Mouse (Mus musculus): Measurements from ENCODE around the gene Cradd. TPM values are rescaled to one million over a fixed set of nuclear protein-coding genes. Genes with fewer than 3 reads are reported as not detected.
A peak's percentile ranks its signal among the peaks of the same experiment; 100 is the strongest.

Gene Cradd
- polyA plus RNA-seq, 1 experiment: 4.0 TPM

GRCm38 (mm10) chr10:95164949-95165348 is 159.0 kb downstream of the Cradd start:
- H3K36me3 ChIP-seq (ENCODE audit: control insufficient read depth, insufficient read depth, low read length): no peaks in the 10 kb centered on the region
- no peaks in the 10 kb centered on the region for H3K27me3 ChIP-seq (ENCODE audit: control insufficient read depth, insufficient read depth, low read length)
- no peak overlapping the region for H3K4me3 ChIP-seq (ENCODE audit: control insufficient read depth, low read depth, low read length)
- TF ChIP-seq POLR2A (IDR thresholded peaks at IDR 0.05; ENCODE audit: control insufficient read depth, low read depth, low read length) (no peak), CTCF (IDR thresholded peaks at IDR 0.05; ENCODE audit: control insufficient read depth, insufficient read depth, insufficient replicate concordance, low read depth, low read length) (no peak)
- no peak overlapping the region for H3K27ac ChIP-seq (ENCODE audit: control insufficient read depth, insufficient read depth, low read depth, low read length)
- no peaks in the 10 kb centered on the region for H3K4me1 ChIP-seq (ENCODE audit: control insufficient read depth, insufficient read depth, low read length)

- TF ChIP-seq CTCF (IDR thresholded peaks at IDR 0.05; ENCODE audit: control insufficient read depth, insufficient read depth, insufficient replicate concordance, low read depth, low read length) (no peak), POLR2A (IDR thresholded peaks at IDR 0.05; ENCODE audit: control insufficient read depth, low read depth, low read length) (no peak)
- H3K27me3 ChIP-seq (ENCODE audit: control insufficient read depth, insufficient read depth, low read length): no peaks in the 10 kb centered on the region
- no peak overlapping the region for H3K27ac ChIP-seq (ENCODE audit: control insufficient read depth, insufficient read depth, low read depth, low read length)
Observed at GRCm38 (mm10) chr10:95162691-95163374, 161.1 kb downstream of the Cradd start.

GRCm38 (mm10) chr10:95159675-95160256 is 164.2 kb downstream of the Cradd start:
- Histone ChIP-seq H3K36me3 (ENCODE audit: control insufficient read depth, insufficient read depth, low read length) (no peaks in the 10 kb centered on the region), H3K27me3 (ENCODE audit: control insufficient read depth, insufficient read depth, low read length) (no peaks in the 10 kb centered on the region), H3K4me1 (ENCODE audit: control insufficient read depth, insufficient read depth, low read length) (no peaks in the 10 kb centered on the region), H3K4me3 (ENCODE audit: control insufficient read depth, low read depth, low read length) (no peak overlapping the region), H3K27ac (ENCODE audit: control insufficient read depth, insufficient read depth, low read depth, low read length) (no peak overlapping the region)
- TF ChIP-seq POLR2A (IDR thresholded peaks at IDR 0.05; ENCODE audit: control insufficient read depth, low read depth, low read length): no peak
- TF ChIP-seq CTCF (IDR thresholded peaks at IDR 0.05; ENCODE audit: control insufficient read depth, insufficient read depth, insufficient replicate concordance, low read depth, low read length): no peak

More at GRCm38 (mm10) chr10:95162691-95163374, 161.1 kb downstream of the Cradd start:
- Histone ChIP-seq H3K4me3 (ENCODE audit: control insufficient read depth, low read depth, low read length) (no peak overlapping the region), H3K4me1 (ENCODE audit: control insufficient read depth, insufficient read depth, low read length) (no peaks in the 10 kb centered on the region), H3K36me3 (ENCODE audit: control insufficient read depth, insufficient read depth, low read length) (no peaks in the 10 kb centered on the region)

GRCm38 (mm10) chr10:95156410-95156809 is 167.5 kb downstream of the Cradd start:
- no peaks in the 10 kb centered on the region for H3K36me3 ChIP-seq (ENCODE audit: control insufficient read depth, insufficient read depth, low read length)

DNA sequence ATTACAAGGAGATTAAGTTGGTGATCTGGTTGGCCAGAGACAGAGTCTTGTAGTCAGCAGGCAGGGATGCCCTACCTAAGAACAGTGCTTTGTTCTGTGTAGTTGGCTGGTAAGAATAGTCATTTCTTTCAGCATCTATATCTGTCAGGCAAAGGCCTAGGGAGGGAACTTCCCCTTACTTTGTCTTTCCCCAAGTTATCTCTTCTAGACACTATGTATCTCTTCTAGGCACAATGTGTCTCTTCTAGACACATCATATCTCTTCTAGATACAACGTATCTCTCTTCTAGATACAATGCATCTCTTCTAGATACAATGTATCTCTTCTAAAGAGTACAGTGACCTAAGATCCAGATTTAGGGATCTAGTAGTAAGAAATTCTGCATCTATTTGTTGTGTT is 169.3 kb downstream of the Cradd start:
- no peaks in the 10 kb centered on the region for H3K36me3 ChIP-seq (ENCODE audit: control insufficient read depth, insufficient read depth, low read length)
- H3K27me3 ChIP-seq (ENCODE audit: control insufficient read depth, insufficient read depth, low read length): no peaks in the 10 kb centered on the region
- H3K4me1 ChIP-seq (ENCODE audit: control insufficient read depth, insufficient read depth, low read length): no peaks in the 10 kb centered on the region
- H3K27ac ChIP-seq (ENCODE audit: control insufficient read depth, insufficient read depth, low read depth, low read length): no peak overlapping the region
- TF ChIP-seq POLR2A (IDR thresholded peaks at IDR 0.05; ENCODE audit: control insufficient read depth, low read depth, low read length) (no peak), CTCF (IDR thresholded peaks at IDR 0.05; ENCODE audit: control insufficient read depth, insufficient read depth, insufficient replicate concordance, low read depth, low read length) (no peak)
- no peak overlapping the region for H3K4me3 ChIP-seq (ENCODE audit: control insufficient read depth, low read depth, low read length)

More at GRCm38 (mm10) chr10:95156410-95156809, 167.5 kb downstream of the Cradd start:
- Histone ChIP-seq H3K27me3 (ENCODE audit: control insufficient read depth, insufficient read depth, low read length) (no peaks in the 10 kb centered on the region), H3K27ac (ENCODE audit: control insufficient read depth, insufficient read depth, low read depth, low read length) (no peak overlapping the region), H3K4me3 (ENCODE audit: control insufficient read depth, low read depth, low read length) (no peak overlapping the region), H3K4me1 (ENCODE audit: control insufficient read depth, insufficient read depth, low read length) (no peaks in the 10 kb centered on the region)
- TF ChIP-seq POLR2A (IDR thresholded peaks at IDR 0.05; ENCODE audit: control insufficient read depth, low read depth, low read length) (no peak), CTCF (IDR thresholded peaks at IDR 0.05; ENCODE audit: control insufficient read depth, insufficient read depth, insufficient replicate concordance, low read depth, low read length) (peak; percentile 50; the same call in 1 of the 2 replicates)

- Histone ChIP-seq H3K4me1 (ENCODE audit: control insufficient read depth, insufficient read depth, low read length) (no peaks in the 10 kb centered on the region), H3K36me3 (ENCODE audit: control insufficient read depth, insufficient read depth, low read length) (no peaks in the 10 kb centered on the region), H3K4me3 (ENCODE audit: control insufficient read depth, low read depth, low read length) (no peak overlapping the region), H3K27ac (ENCODE audit: control insufficient read depth, insufficient read depth, low read depth, low read length) (no peak overlapping the region), H3K27me3 (ENCODE audit: control insufficient read depth, insufficient read depth, low read length) (no peaks in the 10 kb centered on the region)
- TF ChIP-seq POLR2A (IDR thresholded peaks at IDR 0.05; ENCODE audit: control insufficient read depth, low read depth, low read length) (no peak), CTCF (IDR thresholded peaks at IDR 0.05; ENCODE audit: control insufficient read depth, insufficient read depth, insufficient replicate concordance, low read depth, low read length) (no peak)
Observed at GRCm38 (mm10) chr10:95153224-95153623, 170.7 kb downstream of the Cradd start.

DNA sequence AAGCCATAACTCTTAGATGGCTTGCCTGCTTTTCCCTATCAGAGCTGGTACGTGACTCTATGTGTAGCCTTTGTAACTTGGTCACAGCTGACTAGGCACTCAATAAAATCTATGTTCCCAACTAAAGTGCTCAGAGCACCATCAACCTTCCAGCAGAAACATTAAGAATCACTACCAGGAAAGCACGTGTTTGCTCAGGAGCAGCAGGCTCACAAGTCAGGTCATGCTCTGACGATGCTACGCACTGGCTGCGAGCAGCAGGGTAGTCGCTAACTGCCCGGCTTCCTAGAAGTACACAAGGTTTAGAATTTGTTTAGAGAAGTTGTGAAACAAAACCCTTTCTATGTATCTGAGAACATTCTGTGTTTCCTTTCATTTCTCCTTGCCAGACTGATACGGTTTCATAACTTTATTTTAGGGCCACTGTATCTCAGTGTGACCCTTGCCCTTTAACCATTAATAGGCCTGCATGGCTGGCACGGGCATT is 171.4 kb downstream of the Cradd start:
- Histone ChIP-seq H3K27me3 (ENCODE audit: control insufficient read depth, insufficient read depth, low read length) (no peaks in the 10 kb centered on the region), H3K36me3 (ENCODE audit: control insufficient read depth, insufficient read depth, low read length) (no peaks in the 10 kb centered on the region), H3K4me1 (ENCODE audit: control insufficient read depth, insufficient read depth, low read length) (no peaks in the 10 kb centered on the region), H3K4me3 (ENCODE audit: control insufficient read depth, low read depth, low read length) (no peak overlapping the region), H3K27ac (ENCODE audit: control insufficient read depth, insufficient read depth, low read depth, low read length) (no peak overlapping the region)
- no peak for TF ChIP-seq POLR2A (IDR thresholded peaks at IDR 0.05; ENCODE audit: control insufficient read depth, low read depth, low read length)
- TF ChIP-seq CTCF (IDR thresholded peaks at IDR 0.05; ENCODE audit: control insufficient read depth, insufficient read depth, insufficient replicate concordance, low read depth, low read length): no peak

Measured in testis, adult 2 months (tissue).